Mouse (Mus musculus) liver, embryonic 11.5 days (tissue): Measurements from ENCODE around the gene Gper1. TPM values are rescaled to one million over a fixed set of nuclear protein-coding genes. Genes with fewer than 3 reads are reported as not detected.
A peak's percentile ranks its signal among the peaks of the same experiment; 100 is the strongest.

Experiments used
- ATAC-seq: fragments of 200-750 bp; cut with Nextera tagmentation; replicated peaks from 2 replicates; pipeline ENCODE4 v1.8.0; 2017; ENCODE audit warnings: moderate number of reproducible peaks, mild to moderate bottlenecking, moderate TSS enrichment, moderate library complexity; ENCODE audit not compliant: low FRiP score
- DNase-seq: peaks from one replicate; pipeline ENCODE4 v3.0.0-alpha.2; 2017; ENCODE audit warnings: low spot score
- H3K27ac ChIP-seq: fragments of 300-500 bp; sonication (generic); 2 replicates; pipeline ENCODE4 v1.5.1; 2014; ENCODE audit warnings: mild to moderate bottlenecking, low read depth, low read length, control low read depth
- H3K27me3 ChIP-seq: fragments of 300-500 bp; sonication (generic); replicated peaks from 2 replicates; pipeline ENCODE4 v1.6.1; 2014; ENCODE audit warnings: low read length, mixed read lengths; ENCODE audit not compliant: control insufficient read depth, insufficient read depth
- H3K36me3 ChIP-seq: fragments of 300-500 bp; sonication (generic); 2 replicates; pipeline ENCODE4 v1.6.1; 2014; ENCODE audit warnings: mild to moderate bottlenecking, low read length, moderate library complexity, mixed read lengths; ENCODE audit not compliant: control insufficient read depth, insufficient read depth
- H3K4me1 ChIP-seq: fragments of 300-500 bp; sonication (generic); replicated peaks from 2 replicates; pipeline ENCODE4 v1.6.1; 2014; ENCODE audit warnings: low read length, mixed read lengths; ENCODE audit not compliant: control insufficient read depth, insufficient read depth
- H3K4me2 ChIP-seq: fragments of 300-500 bp; sonication (generic); 2 replicates; pipeline ENCODE4 v1.6.1; 2014; ENCODE audit warnings: mild to moderate bottlenecking, control low read depth, moderate library complexity
- H3K4me3 ChIP-seq: fragments of 300-500 bp; sonication (generic); 2 replicates; pipeline ENCODE4 v1.5.1; 2014; ENCODE audit warnings: low read depth, low read length, control low read depth
- H3K9ac ChIP-seq: fragments of 300-500 bp; sonication (generic); 2 replicates; pipeline ENCODE4 v1.6.1; 2014; ENCODE audit warnings: low read depth, low read length, control low read depth
- H3K9me3 ChIP-seq: fragments of 300-500 bp; sonication (generic); 2 replicates; pipeline ENCODE4 v1.6.1; 2016; ENCODE audit warnings: low read length, inconsistent platforms, mixed read lengths; ENCODE audit not compliant: control insufficient read depth
- WGBS: fragments of 180-500 bp; shearing (Covaris S2); extraction: QIAGEN DNeasy Blood & Tissue Kit; methylation state at CpG from one replicate; pipeline ENCODE4 v1.1.7; 2014; 5-methylcytosine and 5-hydroxymethylcytosine counted together
- polyA plus RNA-seq: library from polyadenylated mRNA; unstranded; fragments of >200 nt; fragmentation: Nextera tagmentation; extraction: Ambion mirVana; gene quantifications from 2 replicates; pipeline ENCODE4 v1.2.1, GENCODE M21; 2014

Gene Gper1
- polyA plus RNA-seq, 1 experiment from 2014 or later: 0.38 TPM

- Histone ChIP-seq H3K27ac (no peak overlapping the region), H3K4me1 (0 out of 2 replicates have a peak, but pooled peaks cover under 1% of the 10 kb centered on the region), H3K9me3 (no peaks in the 10 kb centered on the region), H3K4me3 (no peak overlapping the region), H3K27me3 (no peaks in the 10 kb centered on the region), H3K9ac (no peak overlapping the region), H3K36me3 (no peaks in the 10 kb centered on the region), H3K4me2 (no peak overlapping the region)
- DNase-seq: no peak
- 94% methylated on average over 11 of the region's 11 CpGs for WGBS
- ATAC-seq: no peak
Observed at GRCm38 (mm10) chr5:139440926-139441725, 18.2 kb downstream of the Gper1 start.

- Histone ChIP-seq H3K4me1 (0 out of 2 replicates have a peak, but pooled peaks cover 3% of the 10 kb centered on the region), H3K27me3 (no peaks in the 10 kb centered on the region), H3K36me3 (no peaks in the 10 kb centered on the region), H3K4me2 (no peak overlapping the region), H3K9me3 (no peaks in the 10 kb centered on the region), H3K27ac (no peak overlapping the region), H3K4me3 (no peak overlapping the region), H3K9ac (no peak overlapping the region)
- DNase-seq (no peak), ATAC-seq (no peak)
- 89% methylated on average over 2 of the region's 2 CpGs for WGBS
Observed at GRCm38 (mm10) chr5:139441726-139442018, 18.7 kb downstream of the Gper1 start.

GRCm38 (mm10) chr5:139442428-139442827 lies 19.5 kb downstream of the Gper1 start:
- DNase-seq (no peak), ATAC-seq (no peak)
- Histone ChIP-seq H3K4me1 (0 out of 2 replicates have a peak, but pooled peaks cover 3% of the 10 kb centered on the region), H3K9ac (no peak overlapping the region), H3K27me3 (no peaks in the 10 kb centered on the region), H3K27ac (no peak overlapping the region), H3K4me2 (no peak overlapping the region), H3K4me3 (no peak overlapping the region), H3K36me3 (no peaks in the 10 kb centered on the region), H3K9me3 (no peaks in the 10 kb centered on the region)
- 91% methylated on average over 12 of the region's 12 CpGs for WGBS

GRCm38 (mm10) chr5:139442962-139443361 lies 20.0 kb downstream of the Gper1 start:
- Histone ChIP-seq H3K4me3 (no peak overlapping the region), H3K27me3 (no peaks in the 10 kb centered on the region), H3K4me2 (no peak overlapping the region), H3K27ac (no peak overlapping the region), H3K4me1 (peaks cover 3% of the 10 kb centered on the region; the same call in 1 of the 2 replicates), H3K9ac (no peak overlapping the region), H3K9me3 (no peaks in the 10 kb centered on the region), H3K36me3 (no peaks in the 10 kb centered on the region)
- no peak for ATAC-seq
- 79% methylated on average over 4 of the region's 4 CpGs for WGBS
- no peak for DNase-seq

- no peaks in the 10 kb centered on the region for H3K36me3 ChIP-seq
- no peaks in the 10 kb centered on the region for H3K27me3 ChIP-seq
- no peak overlapping the region for H3K4me3 ChIP-seq
- no peak for ATAC-seq
- no peaks in the 10 kb centered on the region for H3K9me3 ChIP-seq
- no peak for DNase-seq
- peaks cover 14% of the 10 kb centered on the region for H3K4me1 ChIP-seq
- no peak overlapping the region for H3K27ac ChIP-seq
- 86% methylated on average over 8 of the region's 8 CpGs for WGBS
- H3K9ac ChIP-seq: no peak overlapping the region
- no peak overlapping the region for H3K4me2 ChIP-seq
Observed at GRCm38 (mm10) chr5:139445258-139445657, 22.3 kb downstream of the Gper1 start.

GRCm38 (mm10) chr5:139448025-139448424 lies 25.1 kb downstream of the Gper1 start:
- DNase-seq: no peak
- H3K4me3 ChIP-seq: no peak overlapping the region

GRCm38 (mm10) chr5:139449161-139449791 lies 26.3 kb downstream of the Gper1 start:
- H3K9ac ChIP-seq: no peak overlapping the region
- no peak; the same call in 1 of the 2 replicates for ATAC-seq
- DNase-seq: no peak
- WGBS: 41% methylated on average over 5 of the region's 5 CpGs
- no peak overlapping the region for H3K4me3 ChIP-seq
- H3K27ac ChIP-seq: peak overlapping the region; percentile 61
- no peaks in the 10 kb centered on the region for H3K9me3 ChIP-seq
- no peaks in the 10 kb centered on the region for H3K27me3 ChIP-seq
- peaks cover 14% of the 10 kb centered on the region for H3K4me1 ChIP-seq
- H3K4me2 ChIP-seq: no peak overlapping the region
- H3K36me3 ChIP-seq: peaks cover 3% of the 10 kb centered on the region; the same call in 1 of the 2 replicates

More at GRCm38 (mm10) chr5:139448025-139448424, 25.1 kb downstream of the Gper1 start:
- Histone ChIP-seq H3K27ac (no peak overlapping the region), H3K9me3 (no peaks in the 10 kb centered on the region), H3K36me3 (peaks cover under 1% of the 10 kb centered on the region; the same call in 1 of the 2 replicates), H3K4me2 (no peak overlapping the region), H3K4me1 (peaks cover 14% of the 10 kb centered on the region), H3K27me3 (no peaks in the 10 kb centered on the region), H3K9ac (no peak overlapping the region)
- no peak for ATAC-seq
- 67% methylated on average over 6 of the region's 6 CpGs for WGBS

- H3K4me2 ChIP-seq: no peak overlapping the region
- ATAC-seq (no peak), DNase-seq (no peak)
- H3K9ac ChIP-seq: no peak overlapping the region
- H3K27ac ChIP-seq: peak overlapping the region; percentile 61
- peaks cover 14% of the 10 kb centered on the region for H3K4me1 ChIP-seq
- H3K36me3 ChIP-seq: peaks cover 3% of the 10 kb centered on the region; the same call in 1 of the 2 replicates
- H3K4me3 ChIP-seq: no peak overlapping the region
- 46% methylated on average over 4 of the region's 4 CpGs for WGBS
- no peaks in the 10 kb centered on the region for H3K27me3 ChIP-seq
- no peaks in the 10 kb centered on the region for H3K9me3 ChIP-seq
Observed at GRCm38 (mm10) chr5:139449926-139450325, 27.0 kb downstream of the Gper1 start.
